Mouse (Mus musculus): ENCODE data around the gene Ostf1.

DNA sequence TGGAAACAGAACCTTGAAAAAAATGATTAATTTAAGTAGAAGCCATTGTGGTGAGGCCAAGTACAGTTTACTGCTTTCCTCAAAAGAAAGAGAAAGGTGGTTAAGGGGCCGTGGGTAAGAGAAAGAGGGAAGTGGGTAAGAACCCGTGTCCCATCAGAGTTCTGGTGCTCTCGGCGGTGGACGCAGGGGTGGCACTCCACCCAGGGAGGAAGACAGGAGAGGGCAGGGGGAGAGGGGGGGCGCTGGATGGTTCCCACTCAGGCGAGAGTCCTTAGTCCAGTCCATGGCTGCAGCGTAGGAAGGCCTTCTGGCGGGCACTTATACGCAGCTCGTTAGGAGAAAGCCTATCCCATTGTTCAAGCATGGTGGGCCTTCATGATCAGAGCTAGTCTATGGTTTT, 64.1 kb downstream of the Ostf1 start:
- TF ChIP-seq POLR2A (IDR thresholded peaks at IDR 0.05; ENCODE audit: extremely low read depth, insufficient read depth, low read length) (no peak), CTCF (IDR thresholded peaks at IDR 0.05; ENCODE audit: low read depth, low read length) (no peak)

All from liver, adult 2 months (tissue).